Mouse (Mus musculus): ENCODE results near the gene Gm26920. TPM values are rescaled to one million over a fixed set of nuclear protein-coding genes. Genes with fewer than 3 reads are reported as not detected.
"Not testable (repeated sequence)": the region's sequence is repeated elsewhere in the genome, so short reads cannot be mapped to it uniquely, and the experiment has no call there.

Gene Gm26920
- not detected in 2 replicates for polyA plus RNA-seq (2012; ENCODE audit: insufficient read depth, insufficient read length, low replicate concordance, missing spikeins)

DNA sequence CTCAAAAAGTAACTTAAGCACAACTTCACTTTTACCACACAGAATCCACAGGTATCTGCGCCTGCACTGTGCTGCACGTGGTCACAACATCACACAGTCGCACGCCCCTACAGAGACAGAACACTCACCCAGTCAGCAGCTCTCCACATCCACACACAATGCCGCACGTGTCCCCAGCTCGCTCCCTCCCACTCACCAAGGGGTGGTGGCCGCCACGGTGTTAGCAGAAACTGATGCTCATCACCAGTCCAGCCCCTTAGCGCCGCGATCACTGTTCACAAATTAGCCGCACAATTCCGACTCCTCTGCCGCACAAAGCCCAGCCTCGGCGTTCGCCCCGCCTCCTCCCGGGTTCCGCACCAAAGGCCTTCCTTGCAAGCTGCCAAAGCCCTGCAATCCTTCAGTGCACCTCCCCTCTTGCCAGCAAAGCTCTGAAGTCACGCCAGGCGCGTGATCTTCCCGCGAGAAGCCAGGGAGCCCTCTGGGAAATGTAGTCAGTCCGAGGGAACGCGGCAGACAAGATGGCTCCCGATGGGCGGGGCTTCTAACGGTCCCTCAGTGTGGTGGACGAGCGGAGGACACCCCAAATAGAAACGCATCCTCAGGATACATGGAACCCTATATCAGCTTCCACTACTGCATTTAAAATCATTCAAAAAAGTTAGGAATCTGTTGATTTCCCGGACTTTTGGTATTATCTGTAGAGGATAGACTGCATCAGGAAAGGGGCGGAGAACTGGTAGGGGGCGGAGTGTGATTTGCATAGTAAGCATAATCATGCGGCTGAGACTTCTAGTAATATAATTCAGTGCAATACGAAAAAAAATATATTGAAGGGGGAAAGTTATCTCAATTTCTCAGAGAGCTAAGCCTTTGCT is at the start of gene Gm26920, which contains the start of gene Zfp566:
Gene Gm26920 (minus strand): TSS at position 319 of the 878 bp plus-strand sequence.
Gene Zfp566 (minus strand): TSS at position 436 of the 878 bp plus-strand sequence.
- under 1% methylated on average over 40 of the region's 40 CpGs for WGBS
- H3K4me1 ChIP-seq (ENCODE audit: control insufficient read depth, insufficient read depth, low read length): peaks cover 10% of the 10 kb centered on the region
- TF ChIP-seq CTCF (IDR thresholded peaks at IDR 0.05; ENCODE audit: insufficient read depth, low read depth, low read length) (no peak), POLR2A (IDR thresholded peaks at IDR 0.05; ENCODE audit: insufficient read depth, low read depth, low read length) (peak; percentile 76)
- peak within 1 kb of the TSS; percentile 70 for H3K27ac ChIP-seq (ENCODE audit: insufficient read depth, low read depth, low read length)
- peak within 1 kb of the TSS; percentile 69 for H3K4me3 ChIP-seq (ENCODE audit: insufficient read depth, low read depth, low read length)

DNA sequence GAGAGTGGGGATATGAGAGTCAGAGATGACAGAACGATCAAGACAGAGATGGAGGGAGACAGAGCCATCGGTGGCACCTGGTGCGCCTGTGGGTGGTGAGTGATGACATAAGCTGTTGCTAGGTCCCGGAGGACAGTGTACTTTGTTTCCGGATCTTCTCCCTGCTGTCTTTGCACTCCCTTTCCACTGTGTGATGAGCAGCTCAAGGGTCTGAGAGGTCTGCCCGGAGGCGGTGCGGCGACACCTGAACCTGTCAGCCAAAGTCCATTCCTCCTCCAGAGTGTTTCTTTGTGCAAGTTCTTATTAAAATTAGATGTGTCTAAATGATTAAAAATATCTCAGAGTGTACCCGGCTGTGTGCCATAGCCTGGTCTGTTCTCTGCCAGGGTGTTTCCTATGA is 46.6 kb upstream of the Gm26920 start:
- no peak for TF ChIP-seq CTCF (IDR thresholded peaks at IDR 0.05; ENCODE audit: insufficient read depth, low read depth, low read length)
- no peak for TF ChIP-seq POLR2A (IDR thresholded peaks at IDR 0.05; ENCODE audit: insufficient read depth, low read depth, low read length)

DNA sequence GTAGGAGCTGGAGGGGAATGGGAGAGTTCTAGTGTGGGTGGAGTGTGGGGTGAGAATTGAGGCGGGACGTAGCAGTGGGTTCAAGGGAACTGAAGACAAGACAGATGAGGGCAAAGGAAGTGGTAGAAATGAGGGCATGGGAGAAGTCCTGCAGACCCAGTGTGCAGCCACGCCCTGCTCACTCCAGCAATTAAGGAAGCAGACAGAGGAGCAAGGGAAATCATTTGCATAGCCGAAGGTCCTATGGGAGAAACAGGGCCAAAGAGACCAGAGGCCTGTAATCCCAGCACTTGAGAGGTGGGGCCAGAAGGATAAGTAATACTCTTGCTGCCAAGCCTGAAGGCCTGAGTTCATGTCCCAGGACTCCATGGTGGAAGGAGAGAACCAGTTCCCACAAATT is 42.2 kb upstream of the Gm26920 start:
- Histone ChIP-seq H3K4me3 (ENCODE audit: insufficient read depth, low read depth, low read length) (no peak overlapping the region), H3K27ac (ENCODE audit: insufficient read depth, low read depth, low read length) (no peak overlapping the region), H3K4me1 (ENCODE audit: control insufficient read depth, insufficient read depth, low read length) (no peaks in the 10 kb centered on the region)
- WGBS: 92% methylated on average over 4 of the region's 4 CpGs
- TF ChIP-seq POLR2A (IDR thresholded peaks at IDR 0.05; ENCODE audit: insufficient read depth, low read depth, low read length): no peak
- no peak for TF ChIP-seq CTCF (IDR thresholded peaks at IDR 0.05; ENCODE audit: insufficient read depth, low read depth, low read length)

More for the DNA sequence above, 46.6 kb upstream of the Gm26920 start:
- Histone ChIP-seq H3K4me1 (ENCODE audit: control insufficient read depth, insufficient read depth, low read length) (no peaks in the 10 kb centered on the region), H3K27ac (ENCODE audit: insufficient read depth, low read depth, low read length) (no peak overlapping the region), H3K4me3 (ENCODE audit: insufficient read depth, low read depth, low read length) (no peak overlapping the region)
- WGBS: 83% methylated on average over 10 of the region's 10 CpGs

GRCm38 (mm10) chr7:30129900-30130299 is 39.7 kb upstream of the Gm26920 start:
- Histone ChIP-seq H3K4me1 (ENCODE audit: control insufficient read depth, insufficient read depth, low read length) (0 out of 2 replicates have a peak, but pooled peaks cover 2% of the 10 kb centered on the region), H3K4me3 (ENCODE audit: insufficient read depth, low read depth, low read length) (no peak overlapping the region), H3K27ac (ENCODE audit: insufficient read depth, low read depth, low read length) (no peak overlapping the region)
- TF ChIP-seq CTCF (IDR thresholded peaks at IDR 0.05; ENCODE audit: insufficient read depth, low read depth, low read length): no peak
- no peak for TF ChIP-seq POLR2A (IDR thresholded peaks at IDR 0.05; ENCODE audit: insufficient read depth, low read depth, low read length)
- 97% methylated on average over 8 of the region's 8 CpGs for WGBS

GRCm38 (mm10) chr7:30122188-30122530 is 31.9 kb upstream of the Gm26920 start:
- H3K4me3 ChIP-seq (ENCODE audit: insufficient read depth, low read depth, low read length): peak overlapping the region; percentile 75
- H3K4me1 ChIP-seq (ENCODE audit: control insufficient read depth, insufficient read depth, low read length): peaks cover 4% of the 10 kb centered on the region
- H3K27ac ChIP-seq (ENCODE audit: insufficient read depth, low read depth, low read length): peak overlapping the region; percentile 60; the same call in 1 of the 2 replicates
- no peak for TF ChIP-seq POLR2A (IDR thresholded peaks at IDR 0.05; ENCODE audit: insufficient read depth, low read depth, low read length)
- TF ChIP-seq CTCF (IDR thresholded peaks at IDR 0.05; ENCODE audit: insufficient read depth, low read depth, low read length): no peak
- under 1% methylated on average over 15 of the region's 15 CpGs for WGBS

DNA sequence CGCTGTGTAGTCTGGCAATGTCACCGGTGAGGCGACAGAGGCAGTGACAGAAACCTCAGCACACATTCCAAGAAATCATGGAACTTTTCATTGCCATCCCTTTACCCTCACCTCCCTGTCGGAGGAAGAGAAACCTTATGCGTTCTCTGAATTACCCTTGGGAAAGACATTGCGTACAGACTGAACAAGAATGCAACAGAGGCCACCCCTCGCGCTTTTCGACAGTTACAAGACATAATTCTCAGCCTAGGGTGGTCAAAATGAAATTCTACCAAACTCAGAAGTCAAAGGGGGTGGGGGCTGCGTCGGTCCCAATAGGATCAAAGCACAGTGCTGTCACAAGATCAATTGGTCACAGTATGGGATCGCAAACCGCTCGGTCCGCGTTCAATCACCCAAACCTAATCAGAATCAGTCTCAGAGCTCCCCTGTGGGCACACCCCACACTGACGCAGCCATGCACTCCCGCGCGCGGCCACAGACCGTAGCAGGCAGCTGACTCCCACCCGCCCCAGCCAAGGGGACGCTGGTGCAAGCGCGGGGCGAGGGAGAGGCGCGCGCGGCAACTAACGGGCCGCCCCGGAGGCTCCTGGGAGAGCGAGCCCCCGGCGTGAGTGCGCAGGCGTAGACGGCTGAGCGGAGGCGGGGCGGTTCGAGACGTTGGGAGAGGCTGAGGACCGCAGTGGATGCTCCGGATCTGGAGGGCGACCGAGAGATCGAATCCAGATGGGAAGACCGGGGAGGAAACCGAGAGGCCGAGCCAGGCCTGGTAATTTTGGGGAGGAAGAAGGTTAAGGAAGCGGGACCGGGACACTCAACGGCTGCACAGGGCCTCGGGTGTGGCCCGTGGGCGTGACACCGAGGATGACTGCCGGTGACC is 31.3 kb upstream of the Gm26920 start, which contains the start of gene Zfp382:
Gene Zfp382 (plus strand): TSS at position 635 of the 880 bp plus-strand sequence.
- H3K4me3 ChIP-seq (ENCODE audit: insufficient read depth, low read depth, low read length): peak within 1 kb of the TSS; percentile 75
- TF ChIP-seq CTCF (IDR thresholded peaks at IDR 0.05; ENCODE audit: insufficient read depth, low read depth, low read length): no peak
- TF ChIP-seq POLR2A (IDR thresholded peaks at IDR 0.05; ENCODE audit: insufficient read depth, low read depth, low read length): peak; percentile 93
- H3K4me1 ChIP-seq (ENCODE audit: control insufficient read depth, insufficient read depth, low read length): peaks cover 4% of the 10 kb centered on the region
- peak within 1 kb of the TSS; percentile 75 for H3K27ac ChIP-seq (ENCODE audit: insufficient read depth, low read depth, low read length)
- WGBS: under 1% methylated on average over 61 of the region's 61 CpGs

DNA sequence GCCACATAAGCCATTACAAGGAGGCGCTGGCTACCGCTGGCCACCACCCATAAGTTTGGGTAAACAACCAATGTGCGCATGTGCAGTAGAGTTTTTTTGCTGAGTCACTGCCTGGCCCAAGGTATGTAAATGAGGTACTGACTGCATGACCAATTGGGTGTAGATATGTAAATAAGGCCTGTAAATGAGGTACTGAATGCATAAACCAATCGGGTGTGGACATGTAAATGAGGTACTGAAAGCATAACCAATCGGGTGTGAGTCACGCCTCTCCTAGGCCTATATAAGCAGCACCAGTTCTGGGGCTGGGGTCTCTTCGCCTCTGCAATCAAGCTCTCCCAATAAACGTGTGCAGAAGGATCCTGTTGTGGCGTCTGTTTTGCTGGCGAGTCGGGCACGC is 27.7 kb upstream of the Gm26920 start:
- not testable (repeated sequence) for H3K27ac ChIP-seq (ENCODE audit: insufficient read depth, low read depth, low read length); H3K4me3 ChIP-seq (ENCODE audit: insufficient read depth, low read depth, low read length); H3K4me1 ChIP-seq (ENCODE audit: control insufficient read depth, insufficient read depth, low read length)
- 93% methylated on average over 12 of the region's 12 CpGs for WGBS

GRCm38 (mm10) chr7:30116076-30116475 is 25.9 kb upstream of the Gm26920 start:
- Histone ChIP-seq H3K4me3 (ENCODE audit: insufficient read depth, low read depth, low read length) (no peak overlapping the region), H3K4me1 (ENCODE audit: control insufficient read depth, insufficient read depth, low read length) (no peaks in the 10 kb centered on the region; the same call in 1 of the 2 replicates), H3K27ac (ENCODE audit: insufficient read depth, low read depth, low read length) (no peak overlapping the region)
- no peak for TF ChIP-seq POLR2A (IDR thresholded peaks at IDR 0.05; ENCODE audit: insufficient read depth, low read depth, low read length)
- TF ChIP-seq CTCF (IDR thresholded peaks at IDR 0.05; ENCODE audit: insufficient read depth, low read depth, low read length): no peak
- WGBS: 95% methylated on average over 5 of the region's 5 CpGs

All from olfactory bulb, adult 2 months (tissue).